Mouse (Mus musculus) ovary, postnatal 14 days (tissue): ENCODE data around the gene D630003M21Rik.

Source experiments
- DNase-seq: peaks from one replicate; pipeline ENCODE4 v3.0.0; 2022; ENCODE audit warnings: low spot score

D630003M21Rik gene

DNA sequence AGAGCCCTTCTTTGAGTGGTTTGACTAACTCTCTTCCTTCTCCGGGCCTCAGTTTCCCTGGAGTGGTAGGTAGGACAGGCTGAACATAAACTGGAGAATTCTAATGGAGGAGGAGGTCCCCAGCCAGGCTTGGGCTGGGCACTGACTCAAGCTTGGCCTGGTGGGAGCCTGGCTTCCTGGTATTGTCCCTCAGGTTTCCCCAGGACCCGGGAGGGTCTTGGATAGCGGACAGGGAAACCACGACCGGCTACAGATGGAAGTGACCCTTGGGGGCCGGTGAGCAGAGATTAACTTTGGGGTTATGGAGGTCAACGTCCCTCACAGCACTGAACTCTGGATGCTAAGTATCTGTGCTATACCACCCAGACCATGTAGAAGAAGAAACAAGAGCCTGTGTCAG is 87.8 kb downstream of the D630003M21Rik start:
- DNase-seq, result no peak

DNA sequence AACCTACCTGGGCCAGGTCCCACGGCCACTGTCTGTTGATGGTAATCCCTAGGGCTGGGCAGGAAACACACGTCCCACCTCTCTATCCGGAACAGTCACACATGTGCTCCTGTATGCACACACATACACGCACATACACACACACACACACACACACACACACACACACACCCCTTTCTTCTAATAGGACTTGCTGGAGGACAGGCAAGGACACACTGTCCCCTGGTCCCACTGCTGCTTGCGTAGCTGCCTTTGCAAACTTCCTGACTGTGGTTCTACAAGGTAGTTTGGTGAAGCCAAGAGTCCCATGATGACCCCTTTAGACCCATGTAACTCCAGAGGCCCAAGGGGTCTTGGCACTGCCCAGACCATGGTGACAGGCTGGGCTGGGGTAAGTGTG is 88.4 kb downstream of the D630003M21Rik start:
- DNase-seq, result no peak

DNA sequence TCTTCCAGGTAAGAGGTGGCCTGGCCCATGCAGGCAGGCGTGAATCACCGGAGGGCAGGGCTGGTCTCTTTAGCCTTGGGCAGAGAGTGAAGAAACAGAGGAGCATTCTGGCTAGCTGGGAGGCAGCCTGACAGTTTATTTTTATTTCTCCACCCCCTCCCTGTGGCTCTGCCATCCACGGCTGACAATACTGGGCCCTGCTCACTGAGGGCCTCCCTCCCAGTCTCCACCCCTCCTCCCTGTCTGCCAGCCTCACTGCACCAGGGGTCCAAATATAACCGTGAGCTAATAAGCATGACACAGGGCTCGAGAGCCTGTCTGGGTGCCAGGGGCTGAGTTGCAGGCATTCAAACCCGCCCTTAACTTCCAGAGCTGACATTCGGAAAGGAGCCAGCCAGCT is 89.4 kb downstream of the D630003M21Rik start:
- no peak for DNase-seq

DNA sequence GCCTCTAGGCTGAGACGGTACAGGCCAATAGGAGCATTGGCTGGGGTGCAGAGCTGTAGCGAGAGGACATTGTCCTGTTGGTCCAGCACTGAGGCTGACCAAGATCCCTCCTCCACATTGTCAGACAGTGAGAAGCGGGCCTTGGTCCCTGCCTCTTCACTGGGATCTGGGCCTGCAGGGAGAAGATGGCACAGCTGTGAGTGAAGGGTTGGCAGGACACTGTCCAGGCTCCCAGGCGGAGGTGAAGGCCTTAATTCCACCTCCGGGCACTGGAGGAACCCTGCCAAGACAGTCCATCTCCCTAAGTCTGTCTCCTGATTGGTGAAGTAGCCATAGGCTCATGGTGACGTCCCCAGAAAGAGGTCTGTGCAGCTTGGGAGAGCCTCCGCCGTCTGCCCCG is 90.2 kb downstream of the D630003M21Rik start:
- DNase-seq, result no peak

DNA sequence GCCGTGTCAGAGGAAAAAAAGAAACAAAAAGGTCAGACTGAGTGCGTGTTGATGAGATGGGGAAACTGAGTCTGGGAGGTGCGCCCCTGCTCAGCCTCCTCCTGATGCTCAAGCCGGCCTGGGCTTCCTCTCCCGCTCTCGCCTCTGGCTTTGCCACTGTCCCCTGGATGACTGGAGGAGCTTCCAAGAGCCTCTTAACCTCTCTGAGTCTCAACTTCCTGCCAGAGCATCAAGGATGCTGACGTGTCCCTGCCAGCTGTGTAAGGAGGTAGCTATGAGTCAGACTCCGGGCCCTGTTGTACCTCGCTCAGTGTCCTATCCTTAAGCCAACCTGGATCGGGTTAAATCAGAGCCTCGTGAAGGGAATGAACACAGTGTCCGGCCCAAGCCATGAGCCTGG is 91.3 kb downstream of the D630003M21Rik start:
- DNase-seq, result no peak

DNA sequence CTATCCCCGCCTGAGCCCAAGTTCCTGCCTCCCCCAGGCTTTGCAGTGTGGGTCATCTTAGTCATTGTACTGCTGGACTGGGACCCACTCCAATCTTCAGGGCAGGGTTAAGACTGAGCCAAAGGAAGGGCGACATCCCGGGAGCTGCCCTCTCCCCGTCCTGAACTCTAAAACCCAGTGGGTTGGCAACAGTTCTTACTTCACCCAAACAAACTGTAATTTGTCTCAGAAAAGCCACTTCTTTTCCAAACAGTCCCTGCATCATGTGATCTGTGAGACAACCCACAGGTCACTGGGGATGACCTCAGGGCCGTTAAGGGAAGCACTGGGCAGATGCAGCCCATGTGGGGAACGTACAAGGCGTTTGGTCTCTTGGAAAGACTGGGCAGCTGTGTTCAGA is 92.8 kb downstream of the D630003M21Rik start:
- no peak for DNase-seq

DNA sequence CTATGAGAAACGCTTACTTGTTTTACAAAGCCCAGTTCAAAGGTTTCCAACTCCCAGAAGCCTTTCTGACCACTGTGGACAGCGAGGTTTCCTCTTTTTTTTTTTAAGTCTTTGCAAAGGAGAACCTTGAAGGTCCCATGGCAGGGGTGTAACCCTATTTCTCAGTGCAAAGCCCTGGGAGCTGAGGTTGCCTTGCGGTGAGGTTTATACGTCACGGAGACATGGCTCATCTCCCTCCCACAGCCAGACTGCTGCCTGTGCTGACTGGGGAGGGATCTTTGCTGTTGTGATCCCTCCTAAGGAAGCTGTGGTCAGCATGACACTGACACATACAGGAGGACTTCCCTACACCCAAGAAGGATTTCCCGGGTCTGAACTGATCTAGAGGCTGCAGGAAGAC is 96.0 kb downstream of the D630003M21Rik start:
- DNase-seq, result no peak
